Mouse (Mus musculus) embryo, embryonic 11 days (tissue): Measurements from ENCODE around the gene Gm47985.

Source experiments
- DNase-seq: peaks from one replicate; pipeline ENCODE4 v3.0.0-alpha.2; 2015

The Gm47985 gene

DNA sequence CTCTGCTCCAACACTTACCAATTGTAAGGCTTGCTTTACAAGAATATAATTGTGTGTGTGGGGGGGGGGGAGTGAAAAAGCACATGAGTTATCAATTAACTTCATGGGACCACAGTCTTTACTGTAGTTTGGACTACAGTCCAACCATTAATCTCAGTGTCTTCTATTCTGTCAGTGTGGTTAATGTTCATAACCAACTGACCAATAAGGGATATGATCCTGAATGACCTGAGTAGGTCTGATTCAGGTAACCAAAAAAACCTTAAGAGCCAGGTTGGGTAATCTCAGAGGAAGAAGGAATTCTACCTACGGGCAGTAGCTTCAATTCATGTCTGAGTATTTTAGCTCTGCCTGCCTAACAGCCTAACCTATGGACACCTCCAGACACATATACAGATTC lies 42.2 kb downstream of the Gm47985 start:
- DNase-seq, result no peak

DNA sequence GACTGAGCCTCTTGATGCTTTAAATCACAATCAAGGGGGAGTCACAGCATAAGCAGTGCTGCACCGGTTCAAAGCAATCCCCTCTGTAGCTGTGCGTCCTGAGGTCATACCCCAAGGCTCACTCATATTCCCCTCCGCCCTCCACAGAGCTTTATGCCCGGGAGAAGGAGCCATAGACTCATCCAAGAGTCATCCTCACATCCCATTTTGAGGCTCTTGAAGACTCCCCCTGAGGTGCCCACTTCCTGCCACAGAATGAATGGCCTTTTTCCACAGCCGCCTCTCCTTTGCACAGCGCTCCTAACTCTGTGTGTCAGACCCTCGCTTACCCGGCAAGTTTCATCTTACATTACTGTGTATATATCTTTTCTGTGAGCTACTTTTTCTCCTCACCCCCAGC lies 45.2 kb downstream of the Gm47985 start:
- no peak for DNase-seq

DNA sequence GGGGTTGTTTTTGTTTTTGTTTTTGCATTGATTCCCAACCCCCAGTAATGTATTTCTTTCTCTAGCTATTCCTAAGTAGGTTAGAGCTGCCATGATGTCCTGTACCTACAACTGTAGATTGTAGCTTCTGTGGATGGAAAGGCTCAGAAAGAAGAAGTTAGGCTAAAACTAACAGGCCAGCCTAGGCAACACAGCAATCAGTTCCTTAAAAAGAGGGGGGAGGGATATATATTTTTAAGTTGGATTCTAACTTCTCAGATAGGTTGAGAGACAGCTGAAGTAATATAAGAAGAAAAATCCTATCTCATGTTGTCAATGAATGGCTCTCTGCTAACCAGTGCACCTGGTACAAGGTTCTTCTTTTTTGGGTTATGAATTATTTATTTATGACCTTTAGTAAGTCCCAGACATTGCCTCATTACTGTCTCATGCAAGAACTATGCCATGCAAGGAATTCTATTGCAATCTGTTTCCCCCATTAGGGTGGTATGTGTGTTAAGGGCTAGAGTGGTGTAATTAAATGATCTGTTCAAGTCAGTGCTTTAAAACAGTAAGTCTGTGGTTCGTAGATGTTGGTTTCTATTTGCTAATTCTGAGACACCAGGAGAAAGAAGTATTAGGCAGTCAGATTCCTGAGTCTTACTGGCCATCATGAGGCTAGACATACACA lies 46.1 kb downstream of the Gm47985 start:
- DNase-seq, result no peak

DNA sequence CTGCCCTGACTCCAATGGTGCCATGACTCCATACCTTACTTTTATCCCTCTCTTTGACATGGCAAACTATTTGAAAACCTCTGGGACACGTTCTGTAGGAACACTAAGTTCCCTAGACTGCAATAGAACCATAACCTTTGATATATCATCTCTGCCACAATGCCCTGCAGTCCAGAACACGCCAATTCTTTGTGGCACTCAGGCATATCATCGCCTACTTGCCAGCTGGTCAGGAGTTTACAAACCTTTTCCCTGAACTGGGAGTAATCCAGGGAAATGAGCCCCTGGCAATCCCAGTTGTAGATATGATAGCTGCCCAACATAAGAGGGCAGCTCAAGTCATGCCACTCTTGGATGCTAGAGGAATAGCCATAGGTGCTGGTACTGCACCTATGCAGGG lies 50.0 kb downstream of the Gm47985 start:
- no peak for DNase-seq

DNA sequence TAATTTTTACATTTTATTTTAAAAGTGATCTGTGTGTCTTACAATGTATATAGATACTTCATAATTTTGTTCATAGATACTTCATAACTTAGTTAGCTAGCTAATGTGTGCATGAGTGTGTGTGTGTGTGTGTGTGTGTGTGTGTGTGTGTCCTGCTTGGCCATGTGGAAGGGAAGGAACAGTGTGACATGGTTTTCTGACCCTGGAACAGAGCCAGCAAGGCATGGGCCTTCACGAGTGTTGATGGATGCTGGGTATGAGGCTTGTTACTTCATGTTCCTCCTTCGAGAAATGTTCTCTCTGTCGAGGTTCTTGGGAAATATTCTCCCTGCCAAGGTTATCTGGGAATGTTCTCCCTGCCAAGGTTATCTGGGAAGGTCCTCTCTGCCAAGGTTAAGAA lies 51.4 kb downstream of the Gm47985 start:
- DNase-seq, result no peak
